Mouse (Mus musculus) CD4-positive helper T cell, adult 2 months (primary cell): ENCODE results near the gene Gnb2.
A peak's percentile ranks its signal among the peaks of the same experiment; 100 is the strongest.

Experiments
- DNase-seq: peaks from one replicate; pipeline ENCODE4 v3.0.0-alpha.2; 2012; ENCODE audit warnings: low read depth, missing footprints, low spot score

Gnb2 gene

DNA sequence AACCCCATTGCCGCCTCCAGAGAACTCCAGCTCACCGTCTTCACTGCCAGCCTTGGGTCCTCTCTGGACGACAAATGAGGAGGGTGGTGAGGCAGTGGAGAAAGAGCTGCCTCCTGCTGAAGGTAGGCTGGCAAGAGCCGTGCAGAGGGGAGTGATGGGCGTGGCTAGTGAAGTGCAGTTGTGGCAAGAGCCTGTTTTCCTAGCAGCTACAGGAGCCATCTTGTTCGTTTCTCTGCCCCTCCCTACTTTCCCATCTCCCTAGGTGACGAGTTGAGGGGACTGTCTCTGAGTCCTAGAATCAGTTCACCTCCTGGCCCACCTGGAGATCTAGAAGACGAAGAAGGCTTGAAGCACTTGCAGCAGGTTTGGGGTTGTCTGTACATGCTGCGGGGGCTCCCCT, 11.4 kb downstream of the Gnb2 start:
- no peak for DNase-seq

DNA sequence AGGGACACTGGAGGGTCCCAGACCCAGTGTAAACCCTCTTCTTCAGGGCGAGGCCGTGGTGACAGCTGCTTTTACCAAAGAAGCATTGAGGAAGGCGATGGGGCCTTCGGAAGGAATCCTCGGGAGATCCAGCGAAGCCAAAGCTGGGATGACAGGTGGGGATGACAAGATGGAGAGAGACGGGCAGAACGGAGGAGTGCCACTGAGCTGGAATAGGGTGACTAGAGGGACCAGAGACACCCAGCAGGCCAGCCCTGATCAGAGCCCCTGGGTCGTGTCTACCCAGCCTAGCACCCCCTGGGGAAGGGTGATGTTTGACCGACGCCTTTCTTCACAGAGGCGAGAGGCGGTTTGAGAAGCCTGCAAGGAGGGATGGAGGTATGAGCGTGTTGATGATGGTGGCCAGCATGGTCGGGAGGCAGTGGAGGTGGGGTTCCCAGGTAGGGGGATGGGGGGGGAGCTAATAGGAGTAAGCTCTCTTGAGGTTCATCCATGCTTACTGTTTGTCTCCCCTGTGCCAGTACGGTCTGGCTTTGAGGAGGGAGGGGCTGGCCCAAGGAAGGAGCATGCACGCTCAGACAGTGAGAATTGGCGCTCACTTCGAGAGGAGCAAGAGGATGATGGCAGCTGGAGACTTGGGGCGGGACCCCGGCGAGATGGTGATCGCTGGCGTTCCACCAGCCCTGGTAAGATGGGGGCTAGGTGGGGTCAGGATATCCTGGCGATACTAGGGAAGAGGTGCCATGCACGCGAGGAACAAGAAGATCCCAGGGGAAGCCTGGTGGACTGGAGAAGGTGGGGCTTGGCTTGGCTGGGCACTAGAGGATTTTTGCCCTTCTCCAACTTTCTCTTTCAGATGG, 13.4 kb downstream of the Gnb2 start:
- DNase-seq: no peak

DNA sequence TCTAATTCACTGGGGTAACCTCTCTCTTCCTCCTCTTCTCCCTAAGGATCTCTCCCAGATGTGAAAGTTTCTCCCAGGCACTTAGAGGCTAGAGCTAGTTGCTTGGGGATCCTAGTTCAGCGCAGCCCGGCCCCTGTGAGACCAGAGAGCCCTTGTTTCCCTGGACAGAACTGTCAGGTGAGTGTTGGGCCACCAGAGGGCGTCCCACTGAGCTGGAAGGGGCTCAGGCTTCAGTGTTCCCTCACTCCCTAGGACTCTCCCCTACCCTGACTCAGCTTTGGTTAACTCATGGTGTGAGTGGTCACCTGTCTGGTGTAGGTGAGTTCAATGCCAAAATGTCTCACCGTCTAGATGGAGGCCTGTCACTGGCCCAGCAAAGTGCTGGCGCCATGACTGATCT, 14.9 kb downstream of the Gnb2 start, which contains the start of gene Gigyf1:
Gene Gigyf1, plus strand, starts transcription at position 113 of the 400 bp plus-strand sequence.
- no peak for DNase-seq

DNA sequence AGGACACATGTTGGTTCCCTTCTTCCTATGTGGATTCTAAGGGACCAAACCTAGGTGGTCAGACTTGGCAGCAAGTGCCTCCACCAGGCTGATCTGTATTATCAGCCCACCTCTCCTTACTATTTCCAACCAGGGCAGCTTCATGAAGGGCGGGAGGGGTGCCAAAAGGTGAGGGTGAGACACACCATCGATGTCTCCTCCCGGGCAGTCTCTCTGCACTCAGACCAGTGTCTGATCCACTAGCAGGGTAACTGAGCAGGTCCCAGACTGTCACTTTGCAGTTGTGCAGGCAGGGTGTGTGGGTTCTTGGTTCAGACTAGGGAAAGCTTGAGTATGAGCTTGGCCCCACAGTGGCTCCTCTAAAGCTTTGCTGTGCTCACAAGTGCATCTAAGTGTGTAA, 18.5 kb downstream of the Gnb2 start:
- DNase-seq: no peak

DNA sequence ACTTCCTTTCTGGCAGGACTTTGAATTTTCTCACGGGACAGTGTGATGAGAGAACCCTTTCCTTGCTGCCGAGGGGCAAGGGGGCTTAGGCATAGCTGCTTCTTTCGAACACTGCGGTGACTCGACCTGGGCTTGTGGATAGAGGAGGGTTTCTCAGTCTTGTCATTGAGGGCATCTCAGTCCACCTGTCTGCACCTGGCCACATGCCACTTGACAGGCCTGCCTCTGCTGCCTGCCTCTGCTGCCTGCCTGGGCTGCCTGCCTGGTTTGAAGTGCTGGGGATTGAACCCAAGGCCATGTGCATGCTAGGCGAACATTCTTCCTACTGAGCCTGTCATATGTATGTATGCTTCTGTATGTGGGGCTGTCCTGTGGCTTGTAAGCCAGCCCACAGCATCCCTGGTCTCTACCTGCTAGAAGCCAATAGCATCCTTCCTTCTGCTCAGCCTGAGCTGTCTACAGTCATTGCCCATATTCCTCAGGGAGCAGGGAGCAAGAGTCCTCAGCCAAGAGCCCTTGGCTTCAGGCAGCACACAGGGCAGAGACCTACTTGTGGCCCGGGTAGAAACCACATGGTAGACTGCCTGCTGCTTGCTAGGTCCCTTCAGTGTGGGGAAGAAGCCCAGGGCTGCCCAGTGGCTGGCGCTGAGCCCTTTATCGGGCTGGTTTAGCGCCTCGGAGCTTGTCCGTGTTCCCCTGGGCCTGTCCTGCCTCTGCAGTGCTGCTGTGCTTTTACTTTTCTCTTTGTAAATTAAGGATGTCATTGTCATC, 19.2 kb downstream of the Gnb2 start:
- no peak for DNase-seq

DNA sequence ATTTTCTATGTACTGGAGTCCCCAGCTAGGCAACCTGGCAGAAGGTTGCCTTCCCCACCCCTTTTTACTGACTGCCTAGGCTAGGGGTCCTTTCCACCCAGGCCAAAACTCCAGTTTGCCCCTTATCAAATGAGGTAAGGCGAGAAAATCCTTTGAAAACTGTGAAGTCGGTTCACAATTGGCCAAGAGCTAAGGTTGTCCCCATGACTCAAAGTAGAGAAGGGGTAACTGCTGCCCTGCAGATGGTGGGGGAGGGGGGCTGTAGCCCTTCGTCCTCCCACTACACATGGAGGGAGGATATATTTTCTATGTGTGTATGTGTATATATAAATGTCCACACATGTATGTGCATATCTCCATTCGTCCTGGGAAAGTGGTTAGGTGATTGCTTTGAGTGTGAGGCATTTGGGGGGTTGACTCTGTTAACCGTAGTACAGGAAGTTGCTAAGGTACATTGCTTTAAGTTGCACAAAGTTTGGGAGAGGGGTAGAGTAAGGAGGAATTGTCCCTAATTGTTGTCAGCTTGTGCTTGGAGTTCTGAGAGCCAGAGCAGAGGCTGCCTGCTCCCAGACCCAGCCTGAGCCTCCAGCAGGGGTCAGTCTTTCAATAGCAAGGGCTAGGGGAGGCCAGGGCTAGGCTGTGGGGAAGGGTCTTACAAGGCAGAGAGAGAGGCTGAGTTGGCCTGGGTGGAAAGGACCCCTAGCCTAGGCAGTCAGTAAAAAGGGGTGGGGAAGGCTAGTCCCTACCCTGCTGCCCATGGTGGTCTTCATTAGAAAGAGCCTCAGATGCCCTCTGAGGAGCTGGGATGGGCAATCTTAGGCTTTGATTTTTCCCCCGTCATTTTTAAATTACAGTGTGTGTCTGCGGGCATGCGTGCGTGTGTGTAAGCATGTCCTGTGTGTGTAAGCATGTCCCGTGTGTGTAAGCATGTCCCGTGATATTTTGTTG, 20.2 kb downstream of the Gnb2 start:
- DNase-seq: no peak

DNA sequence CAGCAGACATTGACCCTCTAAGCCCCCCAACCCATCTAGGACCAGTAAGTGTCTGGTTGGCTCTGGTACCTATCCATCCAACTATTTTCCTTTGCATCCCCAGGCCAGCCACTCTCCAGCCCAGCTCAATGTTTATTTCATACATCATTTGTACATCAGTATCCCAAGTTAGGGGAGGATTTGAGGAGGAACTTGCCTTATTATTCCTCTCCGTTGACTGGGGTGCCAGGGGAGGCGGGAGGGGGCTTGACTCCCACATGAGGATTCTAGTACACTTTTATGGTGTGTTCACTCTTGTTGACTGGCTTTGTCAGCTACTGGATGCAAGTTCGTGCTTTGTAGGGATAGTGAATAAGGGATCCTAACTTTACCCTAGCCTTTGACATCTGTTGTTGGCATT, 21.6 kb downstream of the Gnb2 start:
- DNase-seq: no peak

DNA sequence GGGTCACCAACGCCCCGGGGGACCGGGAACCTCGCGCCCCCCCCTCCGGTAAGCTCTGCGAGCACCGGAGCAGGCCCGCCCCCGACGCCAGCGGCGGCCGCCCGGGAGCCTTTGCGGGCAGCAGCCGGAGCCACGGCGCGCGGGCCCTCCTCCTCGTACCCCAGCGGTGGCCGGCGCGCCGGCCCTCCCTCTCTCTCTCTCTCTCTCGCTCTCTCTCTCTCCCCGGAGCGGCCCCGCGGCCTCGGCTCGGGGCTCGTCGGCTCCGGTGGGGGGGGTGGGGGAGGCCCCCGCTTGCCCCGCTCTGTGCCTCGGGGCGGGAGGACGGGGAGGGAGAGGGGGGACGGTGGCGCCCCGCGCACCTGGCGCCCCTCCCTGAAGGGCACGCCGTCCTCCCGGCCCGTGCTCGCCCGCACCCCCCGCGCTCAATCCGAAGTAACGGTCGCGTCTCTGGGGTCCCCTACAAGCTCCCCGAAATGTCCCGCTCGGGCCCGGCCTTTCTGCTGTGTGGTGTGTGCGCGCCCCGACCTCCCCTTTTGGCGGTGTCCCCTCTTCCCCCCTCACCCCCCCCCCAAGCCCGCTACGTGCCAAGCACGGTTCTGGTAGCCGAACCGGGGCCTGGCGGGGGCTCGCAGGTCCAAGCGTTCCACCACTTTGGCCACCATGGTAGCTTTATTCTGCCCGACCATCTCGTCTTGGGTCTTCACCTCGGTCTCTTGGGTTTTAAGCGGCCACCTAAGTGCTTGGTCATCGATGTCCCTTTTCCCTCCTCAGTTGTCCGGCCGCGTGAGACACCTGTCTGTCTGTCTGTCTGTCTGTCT, 22.5 kb downstream of the Gnb2 start:
- DNase-seq: no peak

DNA sequence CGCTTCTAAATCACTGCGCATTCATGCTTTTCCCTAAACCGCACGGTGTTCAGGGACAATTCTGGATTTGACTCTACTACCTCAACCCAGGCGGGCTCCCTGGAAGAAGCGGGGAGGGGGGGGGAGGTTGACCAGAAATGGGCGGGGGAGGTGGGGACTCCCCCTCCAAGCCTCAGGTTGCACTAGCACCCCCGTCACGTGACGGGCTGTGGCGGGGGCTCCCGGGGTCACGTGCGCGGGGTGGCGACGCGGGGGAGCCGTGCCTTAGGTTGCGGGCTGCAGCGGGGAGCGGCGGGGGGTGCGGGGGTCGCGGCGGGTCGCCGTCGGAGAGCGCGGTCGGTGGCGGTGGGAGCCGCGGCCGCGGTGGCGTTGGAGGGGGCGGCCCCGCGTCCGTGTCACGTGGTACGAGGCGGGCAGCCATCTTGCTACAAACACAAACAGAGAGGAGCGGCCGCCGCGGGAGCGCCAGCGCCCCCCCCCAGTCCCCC, 23.3 kb downstream of the Gnb2 start:
- DNase-seq: peak; percentile 83

DNA sequence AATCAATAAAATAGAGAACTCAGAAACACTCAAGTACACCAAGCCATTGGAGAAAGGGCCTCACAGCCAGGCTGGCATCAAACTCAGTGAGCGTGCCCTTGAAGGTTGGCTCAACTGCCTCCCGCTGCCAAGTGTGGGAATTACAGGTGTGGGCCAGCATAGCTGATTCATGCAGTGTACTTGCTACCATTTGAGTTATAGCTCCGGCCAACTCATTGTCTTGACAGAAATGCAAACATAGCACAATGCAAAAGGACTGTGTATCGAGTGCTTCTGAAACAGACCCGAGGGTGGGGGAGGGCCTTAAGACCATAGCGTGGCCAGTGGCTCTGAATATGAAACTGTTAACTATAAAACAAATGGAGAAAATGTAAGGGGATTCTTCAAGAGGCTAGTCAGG, 29.3 kb downstream of the Gnb2 start:
- DNase-seq: no peak

DNA sequence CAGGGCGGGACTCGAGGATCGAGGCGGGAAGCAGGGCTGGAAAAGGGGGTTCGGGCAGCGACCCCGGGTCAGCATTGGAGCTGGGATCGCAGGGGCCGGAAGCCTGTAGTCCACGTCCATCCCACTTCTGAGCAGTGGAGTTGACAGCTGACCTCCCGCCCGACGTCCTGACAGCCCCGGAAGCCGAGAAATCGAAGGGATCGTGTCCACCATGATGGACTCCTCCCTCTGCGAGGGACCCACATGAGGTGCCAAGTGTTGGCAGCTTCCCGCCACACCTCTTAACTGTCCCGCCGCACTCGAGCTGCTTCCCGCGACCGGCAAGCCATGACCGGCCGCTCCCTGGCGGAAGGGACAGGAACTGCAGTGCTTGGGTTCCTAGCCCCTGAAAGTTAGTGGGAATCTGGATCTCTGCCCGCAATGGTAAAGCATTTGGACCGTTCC, 30.6 kb downstream of the Gnb2 start:
- peak; percentile 86 for DNase-seq

DNA sequence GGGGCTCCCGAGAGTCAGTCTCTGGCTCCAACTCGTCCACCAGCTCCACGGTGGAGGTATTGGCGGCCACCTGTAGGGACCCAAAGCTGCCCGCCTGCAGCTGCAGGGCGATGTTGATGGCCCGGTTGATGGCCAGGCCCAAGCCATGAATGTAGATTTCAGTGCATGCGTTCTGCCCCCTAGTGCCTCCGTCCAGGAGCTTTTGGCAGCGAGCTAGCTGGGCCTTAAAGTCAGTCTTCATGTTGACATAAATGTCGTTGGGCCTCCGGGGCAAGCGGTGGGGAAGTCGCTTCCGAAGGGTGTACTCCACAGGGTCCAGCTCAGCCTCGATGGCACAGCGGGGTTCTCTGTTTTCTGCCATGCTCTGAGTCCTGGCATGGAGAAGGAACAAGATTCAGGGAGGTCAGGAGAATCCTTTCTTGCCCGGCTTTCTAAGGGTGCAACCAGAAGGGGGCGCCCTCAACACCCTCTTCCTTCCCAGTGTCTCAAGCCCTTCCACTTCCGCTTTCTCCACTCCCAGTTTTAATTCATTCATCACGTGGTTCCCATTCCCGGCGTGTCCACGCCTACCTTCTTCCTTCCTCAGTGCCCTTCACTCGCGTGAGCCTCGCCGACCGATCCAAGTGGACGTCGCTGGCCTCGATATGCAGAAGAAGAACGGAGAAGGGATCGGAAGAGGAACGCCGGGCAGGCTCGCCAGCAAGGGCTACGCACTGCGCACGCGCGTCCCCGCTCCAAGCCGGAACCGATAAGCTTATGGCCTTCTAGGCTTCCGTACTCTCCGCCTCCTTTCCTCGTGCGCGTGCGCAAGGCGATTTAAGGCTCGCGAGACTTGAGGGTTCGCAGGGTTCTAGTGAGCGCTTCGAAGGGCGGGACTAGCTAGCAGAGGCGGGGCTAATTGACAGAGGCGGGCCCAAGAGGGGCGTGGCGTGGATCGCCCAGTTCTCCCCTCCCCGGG, 31.3 kb downstream of the Gnb2 start, which contains the start of gene Pop7:
Gene Pop7, minus strand, starts transcription at position 810 of the 958 bp plus-strand sequence.
- DNase-seq: peak; percentile 100

DNA sequence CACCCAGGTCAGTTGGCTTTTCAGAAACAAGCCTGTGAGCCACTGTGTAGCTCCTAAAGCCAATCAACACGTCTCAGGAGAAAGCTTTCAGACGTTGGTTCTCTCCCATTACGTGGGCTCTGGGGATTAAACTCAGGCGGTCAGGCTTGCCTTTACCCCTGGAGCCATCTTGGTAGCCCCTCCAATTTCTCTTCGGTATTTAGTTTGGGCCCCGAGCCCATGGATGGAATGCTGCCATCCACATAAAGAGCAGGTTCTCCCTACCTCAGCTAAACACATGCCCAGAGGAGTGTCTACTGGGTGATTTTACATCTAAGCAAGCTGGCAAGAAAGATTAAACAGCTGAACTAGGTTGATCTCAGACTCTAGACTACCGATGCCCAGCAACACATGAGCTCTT, 33.1 kb downstream of the Gnb2 start:
- no peak for DNase-seq

DNA sequence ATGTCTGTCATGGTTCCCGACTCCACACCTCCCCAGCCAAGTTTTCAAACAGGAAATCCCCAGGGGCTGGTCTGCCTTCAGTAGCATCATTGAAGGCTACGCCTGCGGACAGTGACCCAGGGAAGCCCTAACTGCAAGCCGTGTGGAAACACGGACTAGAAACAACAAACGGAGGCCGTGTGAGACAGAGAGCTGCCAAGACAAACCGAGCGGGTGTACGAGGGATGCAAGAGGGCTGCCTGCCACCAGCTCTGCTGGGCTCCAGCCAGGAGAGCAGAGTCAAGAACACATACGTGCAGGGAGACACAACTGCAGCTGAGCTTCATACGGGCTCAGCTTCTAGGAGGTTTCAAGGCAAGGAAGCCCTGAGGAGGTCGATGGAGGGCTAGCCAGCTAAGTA, 39.5 kb downstream of the Gnb2 start:
- DNase-seq: no peak

DNA sequence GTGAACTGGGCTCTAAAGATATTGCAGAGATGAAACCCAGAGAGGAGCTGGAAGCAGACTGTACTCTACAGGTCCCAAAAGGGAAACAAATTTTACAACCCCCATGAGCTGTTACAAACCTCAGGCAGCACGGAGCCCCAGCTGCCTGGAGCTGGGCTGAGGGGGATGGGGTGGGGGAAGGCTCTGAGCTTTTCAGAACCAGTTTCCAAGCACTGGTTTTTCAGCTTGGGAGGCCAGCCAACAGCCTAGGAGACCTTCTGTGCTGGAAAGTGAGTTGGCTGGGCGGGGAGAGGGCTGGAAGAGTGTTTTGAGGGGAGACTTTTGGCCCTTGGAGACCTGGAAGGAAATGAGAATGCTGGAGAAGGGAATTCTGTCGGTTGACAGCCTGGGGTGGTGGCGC, 41.8 kb downstream of the Gnb2 start:
- DNase-seq: no peak

DNA sequence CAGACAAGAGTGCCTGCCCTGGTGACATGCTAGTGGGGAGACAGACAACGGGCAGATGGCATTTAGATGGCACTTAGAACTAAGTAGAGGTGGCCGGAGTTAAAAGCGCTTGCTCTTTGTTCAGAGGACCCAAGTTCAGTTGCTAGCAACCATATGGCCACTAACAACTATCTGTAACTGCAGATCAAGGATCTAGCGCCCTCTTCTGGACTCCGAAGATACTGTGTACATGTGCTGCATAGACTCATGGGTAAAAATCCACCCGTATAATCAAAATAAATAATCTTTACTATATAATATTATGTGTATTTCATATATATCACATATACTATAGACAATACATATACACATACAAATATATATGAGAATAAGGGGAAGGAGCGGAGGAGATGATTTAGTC, 45.7 kb downstream of the Gnb2 start:
- no peak for DNase-seq

DNA sequence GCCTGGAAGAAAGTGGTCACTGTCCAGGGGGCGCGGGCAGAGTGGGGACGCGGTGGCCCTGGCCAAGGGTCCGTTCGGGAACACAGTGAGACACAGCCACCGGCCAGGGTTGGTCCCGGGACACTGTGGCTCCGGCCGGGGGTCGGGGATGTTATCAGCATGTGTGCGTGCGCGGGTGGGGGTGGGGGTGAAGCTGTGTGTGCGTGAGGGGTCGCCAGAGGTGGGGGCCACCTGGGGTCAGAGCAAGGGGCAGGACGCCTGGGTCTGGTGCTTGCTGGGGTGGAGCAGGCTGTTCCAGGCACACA, 47.5 kb downstream of the Gnb2 start:
- DNase-seq: no peak

DNA sequence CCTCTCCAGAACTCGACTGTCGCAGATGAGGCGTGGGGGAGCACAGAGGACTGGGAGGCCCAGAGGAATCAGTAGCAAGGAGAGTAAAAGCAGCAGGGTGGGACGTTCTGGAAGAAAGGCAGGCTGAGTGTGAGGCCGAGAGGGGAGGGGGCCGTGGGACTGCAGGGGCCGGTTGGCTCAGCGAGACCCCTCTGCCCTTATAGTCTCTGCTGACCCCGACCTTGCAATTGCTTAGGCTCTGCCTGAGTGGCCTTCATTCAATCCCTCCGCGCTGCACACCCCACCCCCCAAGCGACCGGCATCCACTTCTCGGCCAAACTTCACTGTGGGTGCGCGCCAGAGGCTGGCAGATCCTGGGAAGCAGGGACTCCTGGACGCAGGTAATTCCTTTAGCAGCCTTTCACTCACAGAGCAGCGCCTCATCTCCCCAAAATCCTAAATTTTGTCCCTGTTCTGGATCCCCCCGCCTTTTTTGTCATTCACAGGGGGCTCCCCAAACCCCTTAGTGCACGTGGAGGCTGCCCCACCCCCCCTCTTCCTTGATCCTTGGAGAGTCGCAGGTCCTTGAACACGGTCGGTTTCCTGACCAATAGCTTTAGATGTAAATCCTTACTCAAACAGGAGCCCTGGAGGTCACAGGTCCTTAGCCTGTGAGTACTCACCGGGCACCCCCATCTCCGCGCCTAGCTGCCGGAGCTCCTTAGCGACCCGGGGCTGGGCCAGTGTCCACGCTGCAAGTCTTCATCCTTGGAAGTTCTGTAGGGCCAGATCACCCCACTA, 48.0 kb downstream of the Gnb2 start:
- DNase-seq: no peak

DNA sequence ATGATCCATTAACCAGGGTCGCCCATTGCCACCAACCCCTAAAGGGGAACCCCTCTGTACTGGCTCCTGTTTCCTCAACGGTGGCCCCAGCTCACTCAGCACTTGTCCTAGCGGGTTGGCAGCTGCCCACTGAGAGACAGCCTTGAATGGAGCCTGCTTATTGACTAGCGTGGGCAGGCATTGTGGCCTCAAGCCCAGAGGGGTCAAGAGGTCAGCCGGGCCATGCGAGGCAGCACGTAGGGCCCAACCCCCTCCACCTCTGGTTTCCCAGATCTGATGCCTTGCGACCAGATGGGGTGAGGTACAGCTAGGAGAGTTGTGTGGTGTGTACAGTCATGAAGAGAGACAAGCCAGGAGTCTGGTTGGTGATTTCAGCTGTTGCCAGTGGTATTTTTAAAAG, 51.4 kb downstream of the Gnb2 start:
- DNase-seq: no peak
